Mouse (Mus musculus): ENCODE results near the gene Tcp11l1. TPM values are rescaled to one million over a fixed set of nuclear protein-coding genes. Genes with fewer than 3 reads are reported as not detected.

Gene Tcp11l1
- polyA plus RNA-seq, 1 experiment = 33.9 TPM

GRCm38 (mm10) chr2:104671724-104672123 lies 40.2 kb downstream of the Tcp11l1 start:
- TF ChIP-seq CTCF (IDR thresholded peaks at IDR 0.05; ENCODE audit: borderline replicate concordance, extremely low read depth, insufficient read depth, insufficient read length) (no peak), POLR2A (IDR thresholded peaks at IDR 0.05; ENCODE audit: borderline replicate concordance, extremely low read depth, insufficient read depth, insufficient read length, poor library complexity, severe bottlenecking) (no peak)
- DNase-seq (ENCODE audit: low read depth) = no peak

GRCm38 (mm10) chr2:104669122-104669804 lies 42.7 kb downstream of the Tcp11l1 start:
- no peak for DNase-seq (ENCODE audit: low read depth)
- TF ChIP-seq POLR2A (IDR thresholded peaks at IDR 0.05; ENCODE audit: borderline replicate concordance, extremely low read depth, insufficient read depth, insufficient read length, poor library complexity, severe bottlenecking) (no peak), CTCF (IDR thresholded peaks at IDR 0.05; ENCODE audit: borderline replicate concordance, extremely low read depth, insufficient read depth, insufficient read length) (no peak)

- no peak for TF ChIP-seq CTCF (IDR thresholded peaks at IDR 0.05; ENCODE audit: borderline replicate concordance, extremely low read depth, insufficient read depth, insufficient read length)
- TF ChIP-seq POLR2A (IDR thresholded peaks at IDR 0.05; ENCODE audit: borderline replicate concordance, extremely low read depth, insufficient read depth, insufficient read length, poor library complexity, severe bottlenecking) = no peak
- no peak for DNase-seq (ENCODE audit: low read depth)
Measured at GRCm38 (mm10) chr2:104663372-104664100, 48.4 kb downstream of the Tcp11l1 start.

GRCm38 (mm10) chr2:104658659-104659058 lies 53.3 kb downstream of the Tcp11l1 start:
- TF ChIP-seq POLR2A (IDR thresholded peaks at IDR 0.05; ENCODE audit: borderline replicate concordance, extremely low read depth, insufficient read depth, insufficient read length, poor library complexity, severe bottlenecking) = no peak
- TF ChIP-seq CTCF (IDR thresholded peaks at IDR 0.05; ENCODE audit: borderline replicate concordance, extremely low read depth, insufficient read depth, insufficient read length) = no peak
- DNase-seq (ENCODE audit: low read depth) = no peak

- no peak for DNase-seq (ENCODE audit: low read depth)
- no peak for TF ChIP-seq POLR2A (IDR thresholded peaks at IDR 0.05; ENCODE audit: borderline replicate concordance, extremely low read depth, insufficient read depth, insufficient read length, poor library complexity, severe bottlenecking)
Measured at GRCm38 (mm10) chr2:104615985-104616711, 95.8 kb downstream of the Tcp11l1 start.

- TF ChIP-seq CTCF (IDR thresholded peaks at IDR 0.05; ENCODE audit: borderline replicate concordance, extremely low read depth, insufficient read depth, insufficient read length) (no peak), POLR2A (IDR thresholded peaks at IDR 0.05; ENCODE audit: borderline replicate concordance, extremely low read depth, insufficient read depth, insufficient read length, poor library complexity, severe bottlenecking) (no peak)
- DNase-seq (ENCODE audit: low read depth) = no peak
Measured at GRCm38 (mm10) chr2:104614786-104615185, 97.2 kb downstream of the Tcp11l1 start.

Other genes starting within 250 kb of the Tcp11l1 start
- 12.2 and 19.1 TPM in 2 replicates for gene Hipk3, start 217.7 kb downstream of the Tcp11l1 start, polyA plus RNA-seq (2012; rRNA removed)
- gene Cstf3, start 121.6 kb downstream of the Tcp11l1 start, polyA plus RNA-seq (2012; rRNA removed) = 55.3 and 55.5 TPM in 2 replicates
- gene Pin1rt1, start 4.2 kb upstream of the Tcp11l1 start, polyA plus RNA-seq (2012; rRNA removed) = 0.08 TPM in 1 of 2 replicates, not detected in the other
- gene Depdc7, start 30.7 kb upstream of the Tcp11l1 start, polyA plus RNA-seq (2012; rRNA removed) = 1.6 and 2.2 TPM in 2 replicates
- gene Qser1, start 104.6 kb upstream of the Tcp11l1 start, polyA plus RNA-seq (2012; rRNA removed) = 20.4 and 21.9 TPM in 2 replicates
- gene Prrg4, start 137.7 kb upstream of the Tcp11l1 start, polyA plus RNA-seq (2012; rRNA removed) = 0.20 and 0.55 TPM in 2 replicates
- gene Ccdc73, start 155.6 kb upstream of the Tcp11l1 start, polyA plus RNA-seq (2012; rRNA removed) = 3.4 and 4.1 TPM in 2 replicates